In the genomic region with DNA sequence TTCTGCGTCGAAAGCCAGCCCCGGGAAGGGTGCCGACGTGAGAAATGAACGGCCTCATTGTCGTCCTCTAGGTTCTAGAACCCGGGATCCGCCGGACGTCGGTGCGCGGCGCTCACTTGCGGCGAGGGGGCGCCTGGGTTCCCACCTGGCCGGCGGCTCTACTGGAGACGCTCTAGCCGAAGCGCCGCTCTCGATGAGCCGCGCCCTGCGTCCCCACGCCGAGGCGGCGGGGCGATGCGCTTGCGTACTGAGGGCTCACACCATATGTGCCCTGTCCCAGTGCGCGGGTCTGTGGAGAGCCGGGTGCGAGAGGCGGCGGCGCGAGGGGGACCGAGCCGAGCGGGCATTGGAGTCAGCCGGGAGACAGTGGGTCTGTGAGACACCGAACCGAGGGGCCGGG, we compare ENCODE assay signal across 8 mouse cellular contexts. TPM values are rescaled to one million over a fixed set of nuclear protein-coding genes. Genes with fewer than 3 reads are reported as not detected.
DNase-seq lines count a peak whose midpoint lies in the region; ATAC-seq and TF ChIP-seq lines count a peak whose summit lies in the region.

A gene (minus strand): TSS at position 27 of the 400 bp plus-strand sequence.
A gene (plus strand): TSS at position 144 of the 400 bp plus-strand sequence.

- peak; percentile 88 for DNase-seq in CH12.LX (ENCODE audit: extremely low read depth)
- DNase-seq in c-Kit-positive CD71-positive TER-119-negative erythroid progenitor cells, embryonic 14.5 days (ENCODE audit: low read depth), result peak; percentile 87
- peak; percentile 93 for DNase-seq in heart, postnatal 0 days (ENCODE audit: low spot score)
- peak; percentile 95 to 98 for DNase-seq in kidney, postnatal 4 days

- H3K79me2 ChIP-seq in CH12.LX (replicated peaks; ENCODE audit: control insufficient read depth, extremely low read depth, insufficient read depth, poor library complexity, severe bottlenecking), result peaks cover 62% of the 10 kb centered on the region

- H3K4me1 ChIP-seq in CH12.LX (ENCODE audit: control insufficient read depth in 1 of 2, insufficient read depth in 2 of 2), result peaks cover 6 to 22% of the 10 kb centered on the region in 2 experiments; a peak in 3 of 4 replicates
- peaks cover 20% of the 10 kb centered on the region for H3K4me1 ChIP-seq in forebrain, embryonic 12.5 days
- H3K4me1 ChIP-seq in heart, postnatal 0 days (ENCODE audit: control insufficient read depth, insufficient read depth), result peaks cover 7% of the 10 kb centered on the region
- peaks cover 23% of the 10 kb centered on the region for H3K4me1 ChIP-seq in liver, embryonic 16.5 days (ENCODE audit: control insufficient read depth, low read depth, low read length)
- H3K4me1 ChIP-seq in neural tube, embryonic 13.5 days (replicated peaks), result peaks cover 25% of the 10 kb centered on the region
- H3K4me1 ChIP-seq in testis, adult 2 months (ENCODE audit: control insufficient read depth, insufficient read depth, low read length), result peaks cover 7% of the 10 kb centered on the region; the same call in 1 of the 2 replicates

- dilution Hi-C loops in CH12.LX (cut with MboI; ENCODE audit: extremely low pct_ligation_motif_present, extremely low pct_unique_long_range_greater_than_20kb, low sequenced_read_pairs), result no loop called here

- peak; percentile 16 for TF ChIP-seq RAD21 in CH12.LX (IDR thresholded peaks at IDR 0.05; ENCODE audit: low read depth, low read length)

- no peaks in the 10 kb centered on the region for H3K9me3 ChIP-seq in CH12.LX (replicated peaks; ENCODE audit: low read length)
- H3K9me3 ChIP-seq in forebrain, embryonic 12.5 days, result no peaks in the 10 kb centered on the region
- no peaks in the 10 kb centered on the region for H3K9me3 ChIP-seq in heart, postnatal 0 days (replicated peaks; ENCODE audit: control insufficient read depth, low read length)
- H3K9me3 ChIP-seq in liver, embryonic 16.5 days (replicated peaks; ENCODE audit: control insufficient read depth, low read length), result no peaks in the 10 kb centered on the region
- no peaks in the 10 kb centered on the region for H3K9me3 ChIP-seq in neural tube, embryonic 13.5 days

- peak within 1 kb of the TSS; percentile 78 for H3K27ac ChIP-seq in CH12.LX (ENCODE audit: insufficient read depth, low read depth)
- peak within 1 kb of the TSS; percentile 92 for H3K27ac ChIP-seq in forebrain, embryonic 12.5 days
- peak within 1 kb of the TSS; percentile 96 for H3K27ac ChIP-seq in heart, postnatal 0 days (ENCODE audit: low read depth)
- peak within 1 kb of the TSS; percentile 95 for H3K27ac ChIP-seq in liver, embryonic 16.5 days (ENCODE audit: low read length)
- H3K27ac ChIP-seq in neural tube, embryonic 13.5 days (replicated peaks), result peak within 1 kb of the TSS; percentile 95
- peak within 1 kb of the TSS; percentile 97 for H3K27ac ChIP-seq in testis, adult 2 months (ENCODE audit: control insufficient read depth, insufficient read depth, low read depth, low read length)

- WGBS in forebrain, embryonic 12.5 days, result under 1% methylated on average over 50 of the region's 50 CpGs
- under 1% methylated on average over 49 of the region's 50 CpGs for WGBS in heart, postnatal 0 days
- WGBS in liver, embryonic 16.5 days (ENCODE audit: insufficient replicate concordance), result 0% methylated on average over 49 of the region's 50 CpGs
- under 1% methylated on average over 50 of the region's 50 CpGs for whole genome bisulfite sequencing in neural tube, embryonic 13.5 days

- H3K4me3 ChIP-seq in CH12.LX (replicated peaks in 1 of 3; ENCODE audit: low read depth in 2 of 3, low read length in 2 of 3, poor library complexity in 1 of 3), result peak within 1 kb of the TSS; percentile 81 to 97 (median 82)
- H3K4me3 ChIP-seq in forebrain, embryonic 12.5 days (replicated peaks), result peak within 1 kb of the TSS; percentile 98
- H3K4me3 ChIP-seq in heart, postnatal 0 days (ENCODE audit: low read depth, low read length), result peak within 1 kb of the TSS; percentile 87
- peak within 1 kb of the TSS; percentile 94 for H3K4me3 ChIP-seq in liver, embryonic 16.5 days (ENCODE audit: low read depth, low read length)
- H3K4me3 ChIP-seq in neural tube, embryonic 13.5 days, result peak within 1 kb of the TSS; percentile 96
- H3K4me3 ChIP-seq in testis, adult 2 months (ENCODE audit: control insufficient read depth, low read depth, low read length), result peak within 1 kb of the TSS; percentile 95

- peaks cover 23 to 36% of the 10 kb centered on the region in 2 experiments for H3K36me3 ChIP-seq in CH12.LX (replicated peaks in 1 of 2; ENCODE audit: control insufficient read depth in 1 of 2, insufficient read depth in 1 of 2, low read length in 1 of 2)
- H3K36me3 ChIP-seq in forebrain, embryonic 12.5 days (replicated peaks), result peaks cover 27% of the 10 kb centered on the region
- H3K36me3 ChIP-seq in heart, postnatal 0 days (replicated peaks; ENCODE audit: control insufficient read depth, insufficient read depth, low read length), result peaks cover 25% of the 10 kb centered on the region
- H3K36me3 ChIP-seq in liver, embryonic 16.5 days (ENCODE audit: control insufficient read depth, insufficient read depth), result peaks cover 22% of the 10 kb centered on the region
- H3K36me3 ChIP-seq in neural tube, embryonic 13.5 days, result peaks cover 28% of the 10 kb centered on the region
- peaks cover 3% of the 10 kb centered on the region for H3K36me3 ChIP-seq in testis, adult 2 months (ENCODE audit: control insufficient read depth, insufficient read depth, low read length)

- TF ChIP-seq EP300 in CH12.LX (IDR thresholded peaks at IDR 0.05; ENCODE audit: low read length), result no peak
- TF ChIP-seq EP300 in heart, postnatal 0 days (IDR thresholded peaks at IDR 0.05; ENCODE audit: low read depth), result no peak

- in situ Hi-C loops in CH12.LX (cut with MboI; ENCODE audit: low pct_ligation_motif_present, low pct_unique_long_range_greater_than_20kb, low sequenced_read_pairs), result no loop called here

- ATAC-seq in forebrain, embryonic 12.5 days (ENCODE audit: low FRiP score), result peak; percentile 93
- ATAC-seq in heart, postnatal 0 days (ENCODE audit: insufficient read depth, low read depth), result peak; percentile 91
- peak; percentile 84 for ATAC-seq in liver, embryonic 16.5 days (ENCODE audit: low read depth)
- ATAC-seq in neural tube, embryonic 13.5 days (ENCODE audit: low read depth), result peak; percentile 96

- H3K4me2 ChIP-seq in CH12.LX (ENCODE audit: insufficient read depth, low read depth, poor library complexity, severe bottlenecking), result peak within 1 kb of the TSS; percentile 96
- H3K4me2 ChIP-seq in forebrain, embryonic 12.5 days, result peak within 1 kb of the TSS; percentile 86
- H3K4me2 ChIP-seq in heart, postnatal 0 days (ENCODE audit: low read depth, low read length), result peak within 1 kb of the TSS; percentile 80
- H3K4me2 ChIP-seq in liver, embryonic 16.5 days (ENCODE audit: low read depth, low read length), result peak within 1 kb of the TSS; percentile 94
- peak within 1 kb of the TSS; percentile 92 for H3K4me2 ChIP-seq in neural tube, embryonic 13.5 days

- TF ChIP-seq POLR2A in CH12.LX (IDR thresholded peaks at IDR 0.05; ENCODE audit: low read depth, low read length), result peak; percentile 88
- TF ChIP-seq POLR2A in testis, adult 2 months (IDR thresholded peaks at IDR 0.05; ENCODE audit: control insufficient read depth, low read depth, low read length), result peak; percentile 80

- peak within 1 kb of the TSS; percentile 87 for H3K9ac ChIP-seq in CH12.LX (ENCODE audit: insufficient read depth, low read depth)
- H3K9ac ChIP-seq in forebrain, embryonic 12.5 days, result peak within 1 kb of the TSS; percentile 94
- H3K9ac ChIP-seq in heart, postnatal 0 days (replicated peaks; ENCODE audit: low read depth, low read length), result peak within 1 kb of the TSS; percentile 87
- peak within 1 kb of the TSS; percentile 95 for H3K9ac ChIP-seq in liver, embryonic 16.5 days (ENCODE audit: low read depth, low read length)
- peak within 1 kb of the TSS; percentile 93 for H3K9ac ChIP-seq in neural tube, embryonic 13.5 days

- TF ChIP-seq CTCF in CH12.LX (conservative IDR thresholded peaks at IDR 0.05 in 1 of 2, IDR thresholded peaks at IDR 0.05 in 1 of 2; ENCODE audit: low read depth in 2 of 2, low read length in 2 of 2), result peak in 1 of 2 experiments; percentile 76; a peak in 2 of 4 replicates
- TF ChIP-seq CTCF in heart, postnatal 0 days (IDR thresholded peaks at IDR 0.05; ENCODE audit: low read depth), result peak; percentile 48
- TF ChIP-seq CTCF in testis, adult 2 months (IDR thresholded peaks at IDR 0.05; ENCODE audit: control insufficient read depth, insufficient read depth, insufficient replicate concordance, low read depth, low read length), result peak; percentile 26; the same call in 1 of the 2 replicates

- H3K27me3 ChIP-seq in CH12.LX (replicated peaks), result no peaks in the 10 kb centered on the region
- no peaks in the 10 kb centered on the region for H3K27me3 ChIP-seq in forebrain, embryonic 12.5 days
- no peaks in the 10 kb centered on the region for H3K27me3 ChIP-seq in heart, postnatal 0 days (ENCODE audit: control insufficient read depth, insufficient read depth, low read length)
- no peaks in the 10 kb centered on the region for H3K27me3 ChIP-seq in liver, embryonic 16.5 days (ENCODE audit: control insufficient read depth, insufficient read depth, low read depth, low read length)
- H3K27me3 ChIP-seq in neural tube, embryonic 13.5 days, result no peaks in the 10 kb centered on the region
- H3K27me3 ChIP-seq in testis, adult 2 months (ENCODE audit: control insufficient read depth, insufficient read depth, low read length), result no peaks in the 10 kb centered on the region

RNA-seq across cellular contexts. Expression of the first gene that starts in this region (rescaled TPM):
- 44.1 and 56.7 TPM in 2 replicates for total RNA-seq in CH12.LX (2012; rRNA removed)
- 82.1 and 90.8 TPM in 2 replicates for total RNA-seq in CH12.LX (2014; rRNA removed)
- 99.5 and 108 TPM in 2 replicates for polyA plus RNA-seq in CH12.LX (2012; ENCODE audit: insufficient read length, low read depth)
- polyA plus RNA-seq in forebrain, embryonic 12.5 days (2016; fragmentation: Nextera tagmentation; extraction: Ambion mirVana), result 150 and 153 TPM in 2 replicates
- 16.9 and 21.9 TPM in 2 replicates for total RNA-seq in heart, postnatal 0 days (2014; rRNA removed; ENCODE audit: low replicate concordance)
- polyA plus RNA-seq in heart, postnatal 0 days (2015; fragmentation: Nextera tagmentation; extraction: Ambion mirVana), result 98.0 and 108 TPM in 2 replicates
- 52.9 and 61.3 TPM in 2 replicates for polyA plus RNA-seq in liver, embryonic 16.5 days (2015; fragmentation: Nextera tagmentation; extraction: Ambion mirVana)
- polyA plus RNA-seq in neural tube, embryonic 13.5 days (2015; fragmentation: Nextera tagmentation; extraction: Ambion mirVana), result 173 and 190 TPM in 2 replicates
- polyA plus RNA-seq in testis, adult 2 months (2012; rRNA removed), result 23.8 and 27.6 TPM in 2 replicates

RNA-seq across cellular contexts. Expression of the second gene that starts in this region (rescaled TPM):
- total RNA-seq in CH12.LX (2012; rRNA removed) (20.1 and 22.2 TPM in 2 replicates), CH12.LX (2014; rRNA removed) (23.5 and 29.8 TPM in 2 replicates)
- 99.5 and 101 TPM in 2 replicates for polyA plus RNA-seq in CH12.LX (2012; ENCODE audit: insufficient read length, low read depth)
- polyA plus RNA-seq in forebrain, embryonic 12.5 days (2016; fragmentation: Nextera tagmentation; extraction: Ambion mirVana), result 33.8 and 34.3 TPM in 2 replicates
- total RNA-seq in heart, postnatal 0 days (2014; rRNA removed; ENCODE audit: low replicate concordance), result 10.4 and 17.8 TPM in 2 replicates
- 14.4 and 15.0 TPM in 2 replicates for polyA plus RNA-seq in heart, postnatal 0 days (2015; fragmentation: Nextera tagmentation; extraction: Ambion mirVana)
- 13.1 and 14.7 TPM in 2 replicates for polyA plus RNA-seq in liver, embryonic 16.5 days (2015; fragmentation: Nextera tagmentation; extraction: Ambion mirVana)
- polyA plus RNA-seq in neural tube, embryonic 13.5 days (2015; fragmentation: Nextera tagmentation; extraction: Ambion mirVana), result 24.1 and 26.0 TPM in 2 replicates
- 31.8 and 46.4 TPM in 2 replicates for polyA plus RNA-seq in testis, adult 2 months (2012; rRNA removed)

Comparison
In these comparisons a context has a peak if more than half of its experiments do, and no peak if none do; other contexts are left out.
1. Peak in every context shown above with its lines: DNase-seq, ATAC-seq, H3K4me3 ChIP-seq and H3K27ac ChIP-seq.